Mouse (Mus musculus) frontal cortex, adult 2 months (tissue): ENCODE data around the gene Tars. TPM values are rescaled to one million over a fixed set of nuclear protein-coding genes. Genes with fewer than 3 reads are reported as not detected.
A peak's percentile ranks its signal among the peaks of the same experiment; 100 is the strongest.

ENCODE experiments used
- DNase-seq, 2 experiments: peaks; one replicate each; pipeline ENCODE4 v3.0.0; 2022; ENCODE audit warnings: low spot score in 1 of 2; ENCODE audit errors: extremely low spot score in 1 of 2
- polyA plus RNA-seq: library from polyadenylated mRNA; depleted of rRNA; stranded (reverse); fragments of >200 nt; gene quantifications from 2 replicates; pipeline ENCODE4 v1.2.3, GENCODE M21; 2012

Gene Tars
- polyA plus RNA-seq, 1 experiment: 33.0 TPM

- DNase-seq: no peak
Observed at GRCm38 (mm10) chr15:11364112-11364511, 35.4 kb downstream of the Tars start.

GRCm38 (mm10) chr15:11361824-11362223 lies 37.6 kb downstream of the Tars start:
- no peak for DNase-seq

DNA sequence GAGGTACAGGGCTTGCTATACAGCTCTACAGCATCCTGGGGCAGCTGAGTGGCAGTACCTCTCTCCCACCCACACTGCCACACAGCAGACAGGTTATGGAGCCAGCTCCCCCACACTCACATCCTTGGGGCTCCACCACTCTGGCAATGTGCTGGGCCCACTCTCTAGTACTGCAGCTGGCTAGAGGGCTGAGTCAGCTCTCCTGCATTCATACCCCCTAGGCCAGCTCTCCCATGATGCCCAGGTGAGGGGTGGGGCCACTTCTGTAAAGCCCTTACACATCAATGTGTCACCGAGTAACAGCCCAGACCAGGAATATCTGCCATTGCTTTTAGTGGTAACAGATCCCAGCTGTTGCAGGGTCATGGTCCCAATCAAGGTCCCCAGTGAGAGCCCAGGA lies 38.6 kb downstream of the Tars start:
- no peak for DNase-seq

- DNase-seq: no peak
Observed at GRCm38 (mm10) chr15:11357501-11357900, 42.0 kb downstream of the Tars start.

- DNase-seq: no peak
Observed at GRCm38 (mm10) chr15:11355865-11356264, 43.6 kb downstream of the Tars start.

GRCm38 (mm10) chr15:11339467-11340180 lies 59.8 kb downstream of the Tars start:
- peak in 1 of 2 experiments; percentile 23 for DNase-seq
